Mouse (Mus musculus): Measurements from ENCODE around the gene Mtss1l. TPM values are rescaled to one million over a fixed set of nuclear protein-coding genes. Genes with fewer than 3 reads are reported as not detected.

The Mtss1l gene
- polyA plus RNA-seq, 1 experiment from 2014 or later: 10.1 TPM

DNA sequence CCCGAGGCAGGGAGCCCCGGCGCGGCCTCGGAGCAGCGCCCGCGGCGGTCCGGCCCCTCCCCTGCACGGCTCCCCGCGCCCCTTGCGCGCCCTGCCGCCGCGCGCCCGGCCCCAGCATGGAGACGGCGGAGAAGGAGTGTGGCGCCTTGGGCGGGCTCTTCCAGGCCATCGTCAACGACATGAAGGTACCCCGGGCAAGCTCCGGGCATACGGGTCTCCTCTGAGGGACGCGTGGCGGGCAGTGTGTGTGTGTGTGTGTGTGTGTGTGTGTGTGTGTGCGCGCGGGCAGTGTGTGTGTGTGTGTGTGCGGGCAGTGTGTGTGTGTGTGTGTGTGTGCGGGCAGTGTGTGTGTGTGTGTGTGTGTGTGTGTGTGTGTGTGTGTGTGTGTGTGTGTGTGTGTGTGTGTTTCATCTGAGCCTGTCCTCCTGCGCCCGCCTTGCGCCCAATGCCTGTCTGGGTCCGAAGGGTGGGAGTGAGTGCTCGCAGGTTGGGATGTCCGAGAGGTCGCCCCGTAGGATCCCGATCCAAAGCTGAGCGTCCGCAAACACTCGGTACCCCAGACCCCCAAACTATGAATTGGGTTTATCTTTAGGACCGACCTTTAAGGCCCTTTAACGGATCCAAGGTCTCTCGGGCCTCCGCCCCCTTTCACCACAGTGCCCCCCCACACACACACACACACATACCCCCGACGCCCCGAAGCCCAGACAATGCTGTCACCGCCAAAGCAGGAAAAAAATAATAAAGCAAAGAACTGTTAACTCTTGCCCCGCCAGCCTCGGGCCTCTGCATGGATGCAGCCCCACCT, 534 bp downstream of the Mtss1l start:
- Histone ChIP-seq H3K36me3 (0 out of 2 replicates have a peak, but pooled peaks cover 4% of the 10 kb centered on the region), H3K4me3 (peak overlapping the region; percentile 81), H3K4me2 (peak overlapping the region; percentile 86), H3K27ac (peak overlapping the region; percentile 91), H3K9me3 (replicated peaks) (no peaks in the 10 kb centered on the region), H3K27me3 (no peaks in the 10 kb centered on the region), H3K4me1 (replicated peaks) (peaks cover 79% of the 10 kb centered on the region), H3K9ac (peak overlapping the region; percentile 95)
- WGBS: 1% methylated on average over 56 of the region's 59 CpGs
- peak; percentile 63 for ATAC-seq (replicated peaks; ENCODE audit: insufficient number of reproducible peaks, insufficient read depth, low FRiP score, low read depth)

DNA sequence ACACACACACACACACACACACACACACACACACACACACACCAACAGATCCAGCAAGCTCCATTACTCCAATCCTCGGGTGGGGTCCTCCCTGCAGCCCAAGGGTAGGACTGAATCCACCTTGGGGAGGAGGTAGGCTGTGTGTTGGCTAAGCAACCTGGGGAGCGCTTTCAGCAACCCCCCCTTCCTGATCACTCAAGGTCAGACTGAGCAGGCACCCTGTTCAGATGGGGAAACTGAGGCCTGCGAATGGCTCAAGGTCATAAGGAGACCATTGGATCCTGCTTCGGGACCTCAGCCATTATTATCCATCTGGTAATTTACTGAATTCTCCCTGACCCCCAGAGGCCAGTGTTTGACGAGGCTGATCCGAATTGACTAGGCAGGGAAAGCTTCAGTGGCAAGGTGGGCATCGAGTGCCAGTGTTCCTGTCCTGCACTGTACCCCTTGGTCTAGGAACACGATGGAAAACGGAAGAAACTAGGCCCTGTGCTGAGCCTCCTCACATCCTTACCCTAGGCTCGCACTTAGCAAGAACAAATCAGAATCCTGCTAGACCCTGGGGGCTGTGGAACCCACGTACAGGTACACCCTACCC, 1.2 kb downstream of the Mtss1l start:
- H3K27ac ChIP-seq: peak overlapping the region; percentile 91

DNA sequence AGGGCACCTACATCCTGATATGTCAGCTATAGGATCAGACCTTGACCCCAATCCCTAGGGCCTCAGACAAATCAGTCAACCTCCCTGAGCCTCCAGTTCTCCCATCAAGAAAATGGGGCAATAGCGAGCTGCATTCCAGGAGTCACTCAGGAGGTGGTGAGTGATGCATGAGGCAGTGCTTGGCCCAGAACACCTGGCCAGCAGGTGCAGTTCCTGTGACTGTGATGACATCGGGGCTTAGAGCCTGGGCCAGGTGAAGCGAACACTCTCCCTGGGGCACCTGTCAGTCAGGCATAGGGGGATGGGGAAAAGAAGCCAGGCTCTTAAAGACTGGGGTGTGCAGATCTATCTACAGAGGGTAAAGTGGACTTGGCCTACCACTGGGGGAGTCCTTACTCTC, 3.2 kb downstream of the Mtss1l start:
- 70% methylated on average over 3 of the region's 3 CpGs for WGBS
- H3K36me3 ChIP-seq: peaks cover 30% of the 10 kb centered on the region

More for the DNA sequence above, 1.2 kb downstream of the Mtss1l start:
- peaks cover 76% of the 10 kb centered on the region for H3K4me1 ChIP-seq (replicated peaks)
- no peaks in the 10 kb centered on the region for H3K27me3 ChIP-seq
- H3K9me3 ChIP-seq (replicated peaks): no peaks in the 10 kb centered on the region
- no peak for ATAC-seq (replicated peaks; ENCODE audit: insufficient number of reproducible peaks, insufficient read depth, low FRiP score, low read depth)
- H3K4me2 ChIP-seq: peak overlapping the region; percentile 86
- peaks cover 10% of the 10 kb centered on the region for H3K36me3 ChIP-seq
- peak overlapping the region; percentile 95 for H3K9ac ChIP-seq
- WGBS: 48% methylated on average over 11 of the region's 11 CpGs
- H3K4me3 ChIP-seq: peak overlapping the region; percentile 81

DNA sequence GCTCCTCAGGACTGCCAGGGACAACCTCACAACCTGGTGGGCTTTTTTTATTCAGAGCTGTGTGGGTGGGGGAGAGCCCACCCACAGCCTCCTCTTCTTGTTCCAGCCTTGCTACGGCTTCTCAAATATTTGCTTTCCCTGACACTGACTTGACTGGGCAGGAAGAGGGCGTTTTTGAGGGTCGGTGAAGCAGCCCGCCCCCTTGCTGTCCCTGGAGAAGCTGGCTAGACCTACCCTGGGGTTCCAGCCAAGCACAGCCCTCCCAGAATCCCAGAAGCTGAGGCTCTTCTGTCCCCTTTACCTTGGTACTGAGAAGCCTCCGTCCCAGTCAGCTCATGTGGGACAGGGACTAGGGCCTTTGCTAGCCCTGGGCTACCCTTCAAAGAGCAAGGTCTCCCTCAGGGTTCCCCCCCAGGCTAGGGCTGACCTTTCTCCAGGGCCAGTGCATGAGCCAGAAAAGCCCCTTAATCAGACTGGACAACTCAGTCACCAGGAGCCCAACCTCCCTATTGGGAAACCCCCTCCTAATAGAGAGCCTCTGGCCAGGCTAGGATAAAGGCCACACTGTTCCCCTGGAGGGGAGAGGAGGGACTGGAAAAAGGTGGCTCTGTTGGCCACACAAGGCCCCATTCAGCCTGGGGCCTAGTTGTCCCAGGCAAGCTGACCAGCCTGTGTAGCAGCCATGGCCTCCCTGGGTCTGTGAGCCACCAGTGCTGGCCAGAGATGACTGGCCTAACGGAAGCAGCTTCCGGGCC, 4.0 kb downstream of the Mtss1l start:
- Histone ChIP-seq H3K36me3 (peaks cover 35% of the 10 kb centered on the region), H3K9me3 (replicated peaks) (no peaks in the 10 kb centered on the region), H3K9ac (peak overlapping the region; percentile 33; the same call in 1 of the 2 replicates), H3K4me2 (peak overlapping the region; percentile 86), H3K27ac (peak overlapping the region; percentile 56), H3K4me1 (replicated peaks) (peaks cover 54% of the 10 kb centered on the region), H3K4me3 (no peak overlapping the region), H3K27me3 (no peaks in the 10 kb centered on the region)
- 59% methylated on average over 7 of the region's 7 CpGs for WGBS
- no peak for ATAC-seq (replicated peaks; ENCODE audit: insufficient number of reproducible peaks, insufficient read depth, low FRiP score, low read depth)

More for the DNA sequence above, 3.2 kb downstream of the Mtss1l start:
- Histone ChIP-seq H3K4me2 (peak overlapping the region; percentile 86; the same call in 1 of the 2 replicates), H3K9ac (peak overlapping the region; percentile 33; the same call in 1 of the 2 replicates), H3K4me3 (no peak overlapping the region), H3K9me3 (replicated peaks) (no peaks in the 10 kb centered on the region), H3K27ac (peak overlapping the region; percentile 56; the same call in 1 of the 2 replicates), H3K4me1 (replicated peaks) (peaks cover 61% of the 10 kb centered on the region), H3K27me3 (no peaks in the 10 kb centered on the region)
- ATAC-seq (replicated peaks; ENCODE audit: insufficient number of reproducible peaks, insufficient read depth, low FRiP score, low read depth): no peak

DNA sequence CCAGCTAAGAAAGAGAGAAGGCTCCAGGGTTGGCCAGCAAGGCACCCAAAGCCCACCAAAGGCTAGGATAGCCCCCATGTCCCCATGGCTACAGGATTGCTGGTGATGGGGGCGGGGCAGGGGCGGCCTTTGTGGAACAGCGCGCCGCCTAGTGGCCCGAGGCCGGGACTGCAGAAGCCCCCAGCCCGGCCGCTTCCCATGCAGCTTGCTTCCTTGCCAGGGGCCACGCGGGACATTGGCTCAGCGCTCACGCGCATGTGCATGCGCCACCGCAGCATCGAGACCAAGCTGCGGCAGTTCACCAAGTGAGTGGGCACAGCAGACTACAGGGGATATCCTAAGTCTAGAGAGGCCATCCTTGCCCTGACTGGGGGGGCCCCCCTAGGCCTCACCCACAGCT, 5.6 kb downstream of the Mtss1l start:
- no peak overlapping the region for H3K27ac ChIP-seq
- 12% methylated on average over 18 of the region's 18 CpGs for WGBS

GRCm38 (mm10) chr8:110731346-110731859, 10.1 kb downstream of the Mtss1l start:
- WGBS: 89% methylated on average over 8 of the region's 8 CpGs

More for the DNA sequence above, 5.6 kb downstream of the Mtss1l start:
- H3K9ac ChIP-seq: no peak overlapping the region
- H3K4me2 ChIP-seq: no peak overlapping the region
- peaks cover 51% of the 10 kb centered on the region for H3K36me3 ChIP-seq
- H3K4me3 ChIP-seq: no peak overlapping the region
- no peaks in the 10 kb centered on the region for H3K9me3 ChIP-seq (replicated peaks)
- ATAC-seq (replicated peaks; ENCODE audit: insufficient number of reproducible peaks, insufficient read depth, low FRiP score, low read depth): 0 out of 2 replicates have a peak, but pooled peaks have one; percentile 12
- peaks cover 45% of the 10 kb centered on the region for H3K4me1 ChIP-seq (replicated peaks)
- H3K27me3 ChIP-seq: no peaks in the 10 kb centered on the region

GRCm38 (mm10) chr8:110733036-110733435, 11.8 kb downstream of the Mtss1l start:
- Histone ChIP-seq H3K27me3 (no peaks in the 10 kb centered on the region), H3K4me1 (replicated peaks) (no peaks in the 10 kb centered on the region), H3K27ac (no peak overlapping the region), H3K36me3 (peaks cover 94% of the 10 kb centered on the region), H3K9ac (no peak overlapping the region), H3K4me3 (no peak overlapping the region), H3K9me3 (replicated peaks) (no peaks in the 10 kb centered on the region), H3K4me2 (no peak overlapping the region)
- 88% methylated on average over 8 of the region's 8 CpGs for WGBS
- ATAC-seq (replicated peaks; ENCODE audit: insufficient number of reproducible peaks, insufficient read depth, low FRiP score, low read depth): no peak

More at GRCm38 (mm10) chr8:110731346-110731859, 10.1 kb downstream of the Mtss1l start:
- no peaks in the 10 kb centered on the region for H3K9me3 ChIP-seq (replicated peaks)
- no peak for ATAC-seq (replicated peaks; ENCODE audit: insufficient number of reproducible peaks, insufficient read depth, low FRiP score, low read depth)
- H3K27me3 ChIP-seq: no peaks in the 10 kb centered on the region
- H3K27ac ChIP-seq: no peak overlapping the region
- no peak overlapping the region for H3K4me3 ChIP-seq
- H3K4me2 ChIP-seq: no peak overlapping the region
- peaks cover 89% of the 10 kb centered on the region for H3K36me3 ChIP-seq
- peaks cover 7% of the 10 kb centered on the region for H3K4me1 ChIP-seq (replicated peaks)
- no peak overlapping the region for H3K9ac ChIP-seq

- ATAC-seq (replicated peaks; ENCODE audit: insufficient number of reproducible peaks, insufficient read depth, low FRiP score, low read depth): no peak
- H3K27ac ChIP-seq: no peak overlapping the region
- H3K9me3 ChIP-seq (replicated peaks): no peaks in the 10 kb centered on the region
- peaks cover 58% of the 10 kb centered on the region for H3K36me3 ChIP-seq
- no peaks in the 10 kb centered on the region for H3K27me3 ChIP-seq
- H3K9ac ChIP-seq: no peak overlapping the region
- H3K4me3 ChIP-seq: no peak overlapping the region
- no peak overlapping the region for H3K4me2 ChIP-seq
- no peaks in the 10 kb centered on the region for H3K4me1 ChIP-seq (replicated peaks)
- WGBS: 91% methylated on average over 33 of the region's 35 CpGs
These were observed 17.4 kb downstream of the Mtss1l start for GRCm38 (mm10) chr8:110738591-110739195.

GRCm38 (mm10) chr8:110740629-110741175, 19.4 kb downstream of the Mtss1l start:
- Histone ChIP-seq H3K27me3 (no peaks in the 10 kb centered on the region), H3K4me3 (no peak overlapping the region), H3K9ac (no peak overlapping the region), H3K36me3 (peaks cover 38% of the 10 kb centered on the region), H3K4me2 (no peak overlapping the region), H3K4me1 (replicated peaks) (0 out of 2 replicates have a peak, but pooled peaks cover 3% of the 10 kb centered on the region), H3K9me3 (replicated peaks) (no peaks in the 10 kb centered on the region), H3K27ac (no peak overlapping the region)
- WGBS: 77% methylated on average over 5 of the region's 5 CpGs
- ATAC-seq (replicated peaks; ENCODE audit: insufficient number of reproducible peaks, insufficient read depth, low FRiP score, low read depth): no peak

DNA sequence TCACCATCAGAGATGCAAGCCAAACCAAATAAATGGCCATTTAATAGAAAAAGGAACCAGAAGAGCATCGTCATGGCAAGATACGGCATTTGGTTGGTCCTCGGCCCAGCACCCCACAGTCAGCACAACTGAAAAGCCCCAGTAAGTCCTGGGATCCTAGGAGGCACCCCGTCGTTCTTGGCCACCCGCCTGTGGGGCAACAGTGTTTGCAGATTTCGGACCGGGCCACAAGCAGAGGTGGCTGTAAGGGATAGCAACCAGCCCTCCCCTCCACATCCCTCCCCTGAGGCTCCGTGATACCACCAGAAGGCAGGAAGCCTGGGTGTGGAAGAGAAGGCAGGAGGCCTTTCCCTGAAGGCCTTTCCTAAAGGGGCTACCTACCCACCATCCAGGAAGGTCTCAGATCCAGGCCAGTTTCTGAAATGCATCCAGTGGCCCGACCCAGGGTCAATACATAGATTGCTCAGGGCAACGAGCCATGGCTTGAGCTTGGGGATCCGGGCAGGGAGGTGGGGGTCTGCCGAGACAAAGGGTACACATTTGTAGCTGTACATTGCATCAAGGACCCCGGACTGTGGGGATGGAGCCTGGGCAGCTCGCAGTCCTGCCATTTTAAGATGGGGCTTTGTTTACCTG, 20.7 kb downstream of the Mtss1l start:
- Histone ChIP-seq H3K4me3 (no peak overlapping the region), H3K36me3 (peaks cover 25% of the 10 kb centered on the region), H3K9ac (no peak overlapping the region), H3K27ac (no peak overlapping the region), H3K9me3 (replicated peaks) (no peaks in the 10 kb centered on the region), H3K27me3 (no peaks in the 10 kb centered on the region), H3K4me2 (no peak overlapping the region), H3K4me1 (replicated peaks) (0 out of 2 replicates have a peak, but pooled peaks cover 3% of the 10 kb centered on the region)
- no peak for ATAC-seq (replicated peaks; ENCODE audit: insufficient number of reproducible peaks, insufficient read depth, low FRiP score, low read depth)
- WGBS: 76% methylated on average over 15 of the region's 15 CpGs
